Mouse (Mus musculus) G1E-ER4 (cell line): Measurements from ENCODE around the gene Arid1b. TPM values are rescaled to one million over a fixed set of nuclear protein-coding genes. Genes with fewer than 3 reads are reported as not detected.

Source experiments
- GATA1 ChIP-seq: IDR thresholded peaks from one replicate; pipeline ENCODE4 v1.8.0; 2012; ENCODE audit warnings: low read length, inconsistent platforms
- polyA plus RNA-seq: library from polyadenylated mRNA; stranded (reverse); fragments of >175 nt; gene quantifications from 2 replicates; pipeline ENCODE4 v1.2.3, GENCODE M21; 2012

The Arid1b gene
- polyA plus RNA-seq, 1 experiment: 37.7 TPM

DNA sequence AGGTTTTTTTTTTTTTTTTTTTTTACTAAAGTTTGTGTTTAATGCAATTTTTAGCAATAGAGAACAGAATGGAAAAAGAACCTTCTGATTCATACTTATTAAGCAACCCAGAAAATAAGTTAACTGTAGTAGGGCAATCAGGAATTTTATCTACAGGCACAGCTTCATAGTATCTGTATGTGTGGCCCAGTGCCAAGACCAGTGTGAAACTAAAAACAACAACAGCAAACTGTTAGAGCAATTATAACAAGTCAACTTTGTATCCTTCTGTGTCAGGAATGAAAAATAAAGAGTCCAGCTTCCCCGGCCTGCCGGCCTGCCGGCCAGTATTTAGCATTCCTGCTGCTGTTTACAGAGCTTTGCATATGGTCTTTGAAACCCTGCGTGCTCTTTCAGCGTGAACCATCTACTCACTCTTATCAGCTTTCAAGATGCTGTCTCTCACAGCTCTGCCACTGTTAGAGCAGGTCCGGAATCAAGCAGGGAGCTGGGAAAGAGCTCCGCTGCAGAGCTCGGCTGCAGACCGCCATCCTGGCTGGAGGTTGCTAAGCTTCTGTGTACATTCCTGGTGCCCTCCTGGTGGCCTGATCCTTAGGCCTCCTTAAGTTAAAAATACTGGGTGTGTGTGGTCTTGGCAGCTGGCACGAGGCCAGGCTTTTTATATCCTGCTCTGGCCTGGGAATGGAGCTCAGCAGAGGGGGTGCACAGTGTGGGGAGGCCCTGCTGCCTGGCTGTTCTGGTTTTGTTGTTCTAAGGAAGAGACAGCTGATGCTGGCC lies 64.0 kb downstream of the Arid1b start:
- TF ChIP-seq GATA1: no peak

GRCm38 (mm10) chr17:5059092-5059601 lies 65.0 kb downstream of the Arid1b start:
- no peak for TF ChIP-seq GATA1

DNA sequence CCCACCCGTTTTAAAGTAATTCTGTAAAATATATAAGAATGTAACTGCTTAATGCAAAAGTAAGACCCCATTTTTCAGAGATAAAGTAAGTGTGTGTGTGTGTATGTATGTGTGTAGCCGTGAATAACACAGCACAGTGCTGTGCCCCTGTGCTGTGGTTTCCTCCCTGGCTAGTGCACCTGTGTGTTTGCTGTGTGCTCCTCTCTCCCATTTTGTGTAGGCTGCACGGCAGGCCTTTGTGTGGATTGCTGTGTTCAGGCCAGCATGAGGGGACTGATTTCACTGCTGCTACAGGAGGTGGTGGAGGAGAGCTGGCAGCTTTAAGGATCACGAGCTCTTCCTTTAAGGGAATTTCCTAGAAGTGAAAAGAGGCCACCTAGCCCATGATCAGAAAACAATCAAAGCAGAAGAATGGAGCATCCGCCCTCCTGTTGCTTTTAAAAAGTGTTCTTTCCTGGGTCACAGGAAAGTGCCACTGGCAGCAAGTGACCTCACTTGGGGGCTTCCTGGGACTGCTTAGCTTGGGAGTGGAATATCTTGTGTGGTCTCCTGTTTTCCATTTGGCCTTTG lies 66.5 kb downstream of the Arid1b start:
- no peak for TF ChIP-seq GATA1

GRCm38 (mm10) chr17:5061183-5061582 lies 67.1 kb downstream of the Arid1b start:
- TF ChIP-seq GATA1: no peak

DNA sequence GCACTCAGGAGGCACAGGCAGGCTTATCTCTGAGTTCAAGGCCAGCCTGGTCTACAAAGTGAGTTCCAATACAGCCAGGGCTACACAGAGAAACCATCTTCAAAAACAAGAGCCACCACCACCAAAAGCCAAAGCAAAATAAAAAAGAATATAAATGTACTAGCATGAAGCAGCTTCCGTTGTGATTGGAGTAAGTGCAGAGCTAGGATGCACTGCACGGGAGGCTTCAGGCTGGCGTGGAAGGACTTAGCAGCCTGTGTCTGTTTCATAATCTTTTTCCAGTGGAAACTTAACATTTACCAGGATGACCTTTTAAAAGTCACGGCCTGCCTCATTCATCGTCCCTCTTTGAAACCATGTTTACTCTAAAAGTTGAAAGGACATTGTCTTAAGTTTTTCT lies 67.5 kb downstream of the Arid1b start:
- no peak for TF ChIP-seq GATA1

DNA sequence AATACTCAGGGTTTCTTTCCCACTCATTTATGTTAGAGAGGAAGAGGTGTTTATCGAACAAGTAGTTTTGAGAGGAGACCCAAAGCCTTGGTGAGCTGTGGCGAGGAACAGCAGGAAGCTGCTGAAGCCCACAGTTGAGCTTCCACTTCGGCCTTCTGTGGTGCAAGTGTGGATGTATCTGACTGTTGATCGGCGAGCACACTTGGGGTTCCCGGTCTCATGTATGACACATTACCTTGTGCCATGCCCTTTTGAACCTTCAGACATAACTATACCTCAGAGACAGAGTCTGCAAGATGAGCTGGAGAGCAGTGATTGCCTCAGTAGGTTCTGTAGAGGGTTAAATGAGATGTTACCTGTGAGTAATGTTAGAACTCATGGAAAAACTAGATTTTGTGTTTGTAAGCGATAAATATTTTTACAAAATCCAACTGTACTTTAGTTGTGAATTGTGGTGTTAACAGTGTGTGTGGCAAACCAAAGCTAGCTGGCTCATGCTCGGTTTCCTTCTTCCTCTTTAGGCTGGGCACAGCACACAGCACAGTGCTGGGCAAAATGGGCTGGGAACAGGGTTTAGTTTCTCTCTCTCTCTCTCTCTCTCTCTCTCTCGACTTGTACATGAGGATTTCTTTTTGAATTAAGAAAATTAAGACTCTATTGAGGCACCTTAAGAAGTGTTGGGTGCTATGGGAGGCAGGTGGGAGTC lies 69.5 kb downstream of the Arid1b start:
- no peak for TF ChIP-seq GATA1

DNA sequence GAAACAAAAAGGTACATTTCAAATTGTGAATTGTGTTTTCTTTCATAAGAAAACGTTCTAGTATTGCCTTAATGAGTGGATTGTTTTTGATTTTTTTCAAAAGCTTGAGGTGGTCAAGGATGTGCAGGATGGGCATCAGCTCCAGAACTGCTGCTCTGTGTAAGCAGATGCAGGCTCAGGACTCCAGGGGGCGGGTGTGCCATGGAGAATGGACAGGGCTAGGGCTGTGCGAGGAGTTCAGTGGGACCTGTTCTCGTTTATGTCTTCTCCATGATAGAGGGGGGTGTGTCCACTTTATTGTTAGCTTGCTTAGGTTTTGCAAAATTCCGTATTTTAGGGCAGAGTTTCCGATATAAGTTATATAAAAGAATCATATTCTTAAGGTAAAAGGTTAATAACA lies 70.6 kb downstream of the Arid1b start:
- no peak for TF ChIP-seq GATA1

DNA sequence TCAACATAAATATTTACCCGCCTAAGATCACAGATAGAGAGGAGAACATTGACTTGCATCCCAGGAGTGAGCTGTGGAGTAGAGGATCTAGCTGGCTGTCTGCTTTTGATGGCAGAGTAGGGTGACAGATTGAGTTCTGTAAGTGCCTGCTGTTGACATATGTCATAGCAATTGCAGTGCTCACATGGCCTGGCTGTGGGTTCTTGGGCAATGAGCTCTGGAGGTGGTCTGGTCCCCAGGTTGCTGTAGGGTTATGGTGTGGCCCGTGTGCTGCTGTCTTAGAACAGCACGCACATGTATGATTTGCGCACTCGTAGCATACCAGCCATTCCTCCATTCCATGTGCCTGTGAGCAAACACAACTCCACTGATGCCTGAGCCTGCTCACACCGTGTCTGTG lies 71.1 kb downstream of the Arid1b start:
- no peak for TF ChIP-seq GATA1

DNA sequence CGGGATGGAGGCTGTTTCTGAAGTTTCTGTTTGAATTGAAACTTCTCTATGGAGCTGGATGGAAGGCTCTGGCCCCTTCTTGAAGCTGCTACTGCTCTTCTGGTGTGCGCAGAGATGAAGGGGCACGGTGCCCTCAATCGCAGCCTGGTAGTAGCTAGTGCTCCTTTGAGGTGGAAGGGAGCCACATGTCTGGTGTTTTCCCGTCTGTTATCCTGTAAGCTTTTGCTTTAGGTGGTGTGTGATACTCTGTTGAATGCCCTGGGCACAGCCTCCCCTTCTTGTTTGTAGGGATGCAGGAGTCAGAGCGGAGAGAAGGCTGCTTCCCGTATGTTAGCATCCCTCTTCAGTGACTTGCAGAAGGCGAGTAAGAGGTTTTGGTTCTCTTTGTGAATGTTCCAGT lies 72.7 kb downstream of the Arid1b start:
- TF ChIP-seq GATA1: no peak

- no peak for TF ChIP-seq GATA1
Measured at GRCm38 (mm10) chr17:5067264-5067663, 73.1 kb downstream of the Arid1b start.

- no peak for TF ChIP-seq GATA1
Measured at GRCm38 (mm10) chr17:5070399-5070798, 76.3 kb downstream of the Arid1b start.

DNA sequence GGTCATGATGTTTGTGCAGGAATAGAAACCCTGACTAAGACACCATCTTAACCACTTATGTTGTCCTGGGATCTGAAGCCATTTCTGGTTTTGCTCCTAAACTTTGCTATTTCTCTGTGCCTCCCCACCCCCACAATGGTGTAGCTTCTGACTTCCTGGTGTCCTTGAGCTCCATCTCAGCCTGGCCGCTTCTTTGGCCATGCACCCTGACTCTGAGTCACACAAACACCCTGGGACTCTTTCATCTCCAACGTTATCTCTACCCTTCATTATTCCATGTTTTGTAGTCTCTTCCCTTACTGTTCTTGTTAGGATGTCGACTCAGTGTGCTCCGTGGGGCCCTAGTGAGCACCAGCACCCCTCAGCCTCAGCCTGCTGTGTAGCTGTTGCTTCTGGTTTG lies 78.4 kb downstream of the Arid1b start:
- no peak for TF ChIP-seq GATA1

- TF ChIP-seq GATA1: no peak
Measured at GRCm38 (mm10) chr17:5074752-5075506, 80.8 kb downstream of the Arid1b start.

DNA sequence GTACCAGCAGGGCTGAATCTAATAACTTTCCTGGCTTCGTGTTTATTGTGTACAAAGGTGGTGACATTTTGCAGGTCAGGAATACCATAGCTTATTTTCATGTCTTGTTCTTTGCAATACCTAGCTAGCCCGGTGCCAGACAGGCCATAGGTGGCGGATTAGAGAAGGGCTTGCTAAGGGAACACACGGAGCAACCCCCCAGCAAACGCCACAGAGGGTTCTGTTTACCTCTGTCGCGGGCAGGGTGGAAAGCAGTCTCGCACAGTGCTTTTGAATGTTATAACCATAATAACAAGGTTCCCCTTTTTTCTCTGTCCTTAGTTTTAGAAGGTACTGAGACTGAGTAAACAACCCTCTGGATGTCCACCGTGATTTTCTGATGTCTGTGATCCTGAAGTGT lies 83.9 kb downstream of the Arid1b start:
- TF ChIP-seq GATA1: no peak

- TF ChIP-seq GATA1: no peak
Measured at GRCm38 (mm10) chr17:5078576-5078975, 84.4 kb downstream of the Arid1b start.
